ENCODE assay signal across 25 mouse cellular contexts in genomic region chr11:114691454-114692182, GRCm38 (mm10). TPM values are rescaled to one million over a fixed set of nuclear protein-coding genes. Genes with fewer than 3 reads are reported as not detected.
DNase-seq lines count a peak whose midpoint lies in the region; ATAC-seq and TF ChIP-seq lines count a peak whose summit lies in the region.
"Had no signal": no experiment of that assay in that cellular context is flagged by ENCODE, and none has a peak within 500 bp of the region (broad histone marks: within the 10 kb centered on the region; RNA-seq: fewer than 3 reads in every experiment).

No protein-coding gene starts in this region.

- TF ChIP-seq CTCF in midbrain, postnatal 0 days (IDR thresholded peaks at IDR 0.05): no peak
- no peak for TF ChIP-seq CTCF in MEL (IDR thresholded peaks at IDR 0.05 in 2 of 3, conservative IDR thresholded peaks at IDR 0.05 in 1 of 3; ENCODE audit: control insufficient read depth in 1 of 3, insufficient read depth in 1 of 3, low read depth in 2 of 3, low read length in 3 of 3, poor library complexity in 1 of 3, severe bottlenecking in 1 of 3)

- DNase-seq in adrenal gland, adult (ENCODE audit: inconsistent age in 2 of 2, low spot score in 1 of 2): peak; percentile 86 to 91
- DNase-seq in adrenal gland, adult 18-20 months (ENCODE audit: low spot score in 2 of 2): no peak
- DNase-seq in midbrain, embryonic 10.5 days (ENCODE audit: low spot score): no peak
- DNase-seq in midbrain, postnatal 0 days (ENCODE audit: low spot score): no peak
- no peak for DNase-seq in MEL (ENCODE audit: low read depth, low spot score)
- DNase-seq in adrenal gland, postnatal 36 days: peak; percentile 76 to 82
- DNase-seq in c-Kit-positive CD71-positive TER-119-positive erythroid progenitor cells, embryonic 14.5 days (ENCODE audit: low spot score): no peak
- DNase-seq: cerebellum, adult 11 months; cerebellum, postnatal 36 days; embryo, embryonic 11 days; gastrocnemius, postnatal 25 days; heart, adult 2 months; kidney, adult 2 months; lung, adult 18-20 months; lung, postnatal 10 days; thymus, postnatal 36 days had no signal

- no peaks in the 10 kb centered on the region for H3K79me2 ChIP-seq in MEL (ENCODE audit: control insufficient read depth, insufficient read depth, low read length, poor library complexity)

- H3K27me3 ChIP-seq in midbrain, embryonic 10.5 days (ENCODE audit: low read depth, poor library complexity, severe bottlenecking): no peaks in the 10 kb centered on the region
- no peaks in the 10 kb centered on the region for H3K27me3 ChIP-seq in midbrain, postnatal 0 days (ENCODE audit: insufficient read depth, low read length)
- H3K27me3 ChIP-seq in MEL (ENCODE audit: control insufficient read depth in 1 of 2, insufficient read depth in 2 of 2, low read length in 2 of 2): no peaks in the 10 kb centered on the region
- H3K27me3 ChIP-seq in heart, embryonic 12.5 days (replicated peaks): no peaks in the 10 kb centered on the region
- H3K27me3 ChIP-seq: forebrain, embryonic 15.5 days; hindbrain, embryonic 13.5 days; liver, embryonic 12.5 days; midbrain, embryonic 12.5 days had no signal

- H3K9me3 ChIP-seq in midbrain, embryonic 10.5 days (replicated peaks): no peaks in the 10 kb centered on the region
- no peaks in the 10 kb centered on the region for H3K9me3 ChIP-seq in midbrain, postnatal 0 days (ENCODE audit: low read length)
- H3K9me3 ChIP-seq in MEL (replicated peaks; ENCODE audit: insufficient read depth, low read length): no peaks in the 10 kb centered on the region
- no peaks in the 10 kb centered on the region for H3K9me3 ChIP-seq in heart, embryonic 12.5 days (replicated peaks)
- H3K9me3 ChIP-seq: forebrain, embryonic 15.5 days; hindbrain, embryonic 13.5 days; liver, embryonic 12.5 days; midbrain, embryonic 12.5 days had no signal

- 69% methylated on average over 6 of the region's 6 CpGs for WGBS in midbrain, embryonic 10.5 days
- WGBS in midbrain, postnatal 0 days: 61% methylated on average over 6 of the region's 6 CpGs
- 41% methylated on average over 6 of the region's 6 CpGs for WGBS in heart, embryonic 12.5 days

- TF ChIP-seq POLR2A in MEL (IDR thresholded peaks at IDR 0.05; ENCODE audit: control insufficient read depth in 1 of 2, insufficient read depth in 1 of 2, low read depth in 1 of 2, low read length in 2 of 2, poor library complexity in 1 of 2): no peak

- peaks cover 15% of the 10 kb centered on the region for H3K36me3 ChIP-seq in midbrain, embryonic 10.5 days
- H3K36me3 ChIP-seq in midbrain, postnatal 0 days (ENCODE audit: insufficient read depth, low read length): no peaks in the 10 kb centered on the region
- H3K36me3 ChIP-seq in MEL (ENCODE audit: control insufficient read depth in 1 of 2, insufficient read depth in 2 of 2, low read length in 2 of 2): no peaks in the 10 kb centered on the region
- H3K36me3 ChIP-seq in heart, embryonic 12.5 days: peaks cover 2% of the 10 kb centered on the region; the same call in 1 of the 2 replicates
- H3K36me3 ChIP-seq: forebrain, embryonic 15.5 days; G1E; midbrain, embryonic 12.5 days had no signal

- 0 out of 2 replicates have a peak overlapping the region, but pooled peaks have one; percentile 3 for H3K27ac ChIP-seq in midbrain, embryonic 10.5 days (replicated peaks)
- no peak overlapping the region for H3K27ac ChIP-seq in midbrain, postnatal 0 days (ENCODE audit: low read depth, low read length)
- H3K27ac ChIP-seq in MEL (ENCODE audit: control insufficient read depth, low read depth, low read length): no peak overlapping the region
- H3K27ac ChIP-seq in heart, embryonic 12.5 days (ENCODE audit: poor library complexity, severe bottlenecking): no peak overlapping the region
- H3K27ac ChIP-seq: forebrain, embryonic 15.5 days; heart, adult 2 months; hindbrain, embryonic 13.5 days; kidney, postnatal 0 days; liver, embryonic 12.5 days; midbrain, embryonic 12.5 days had no signal

- H3K4me3 ChIP-seq in midbrain, embryonic 10.5 days: no peak overlapping the region
- no peak overlapping the region for H3K4me3 ChIP-seq in midbrain, postnatal 0 days (ENCODE audit: low read depth, low read length)
- no peak overlapping the region for H3K4me3 ChIP-seq in MEL (ENCODE audit: control insufficient read depth in 1 of 2, insufficient read depth in 1 of 2, low read depth in 2 of 2, low read length in 2 of 2)
- no peak overlapping the region for H3K4me3 ChIP-seq in heart, embryonic 12.5 days
- H3K4me3 ChIP-seq: forebrain, embryonic 15.5 days; heart, adult 2 months; hindbrain, embryonic 13.5 days; liver, embryonic 12.5 days; midbrain, embryonic 12.5 days had no signal

- TF ChIP-seq EP300 in MEL (IDR thresholded peaks at IDR 0.05; ENCODE audit: low read depth in 1 of 2, low read length in 2 of 2): peak in 1 of 2 experiments; percentile 24; a peak in 1 of 4 replicates

- H3K9ac ChIP-seq in midbrain, postnatal 0 days (replicated peaks; ENCODE audit: low read length, poor library complexity, severe bottlenecking): no peak overlapping the region
- H3K9ac ChIP-seq in MEL (ENCODE audit: control insufficient read depth, low read depth, low read length, poor library complexity, severe bottlenecking): no peak overlapping the region
- H3K9ac ChIP-seq in heart, embryonic 12.5 days: no peak overlapping the region
- H3K9ac ChIP-seq: forebrain, embryonic 15.5 days; hindbrain, embryonic 13.5 days; liver, embryonic 12.5 days; midbrain, embryonic 12.5 days had no signal

- TF ChIP-seq RAD21 in MEL (IDR thresholded peaks at IDR 0.05; ENCODE audit: low read depth, low read length): no peak

- no peak for ATAC-seq in midbrain, postnatal 0 days (ENCODE audit: low FRiP score)
- ATAC-seq in heart, embryonic 12.5 days (ENCODE audit: insufficient number of reproducible peaks, low FRiP score): no peak
- ATAC-seq: forebrain, embryonic 15.5 days; liver, embryonic 12.5 days had no signal

- H3K4me1 ChIP-seq in midbrain, embryonic 10.5 days: peaks cover 15% of the 10 kb centered on the region
- H3K4me1 ChIP-seq in midbrain, postnatal 0 days (ENCODE audit: insufficient read depth, low read length): no peaks in the 10 kb centered on the region
- no peaks in the 10 kb centered on the region for H3K4me1 ChIP-seq in MEL (ENCODE audit: control insufficient read depth in 1 of 2, insufficient read depth in 2 of 2, low read length in 2 of 2)
- H3K4me1 ChIP-seq in heart, embryonic 12.5 days (replicated peaks): no peaks in the 10 kb centered on the region
- H3K4me1 ChIP-seq: forebrain, embryonic 15.5 days had no signal

- no peak overlapping the region for H3K4me2 ChIP-seq in midbrain, postnatal 0 days (ENCODE audit: low read depth, low read length, poor library complexity, severe bottlenecking)
- H3K4me2 ChIP-seq in heart, embryonic 12.5 days: no peak overlapping the region
- H3K4me2 ChIP-seq: forebrain, embryonic 15.5 days; hindbrain, embryonic 13.5 days; liver, embryonic 12.5 days; midbrain, embryonic 12.5 days had no signal

TF ChIP-seq in MEL, 35 proteins besides CTCF, POLR2A, EP300 and RAD21:
- TF ChIP-seq ZNF384 (IDR thresholded peaks at IDR 0.05; ENCODE audit: low read depth, low read length) (peak; percentile 75), USF2 (IDR thresholded peaks at IDR 0.05; ENCODE audit: borderline replicate concordance in 1 of 2, insufficient read depth in 1 of 2, low read depth in 1 of 2, low read length in 2 of 2) (no peak)
TF ChIP-seq in MEL: peak in this region for 1.

RNA-seq across cellular contexts. Expression of gene Ttyh2, which starts 16.4 kb away (rescaled TPM):
- 10 to 100 TPM; 46.0 to 94.2 TPM for total RNA-seq in adrenal gland, adult 18-20 months (2021)
- 9.6 and 12.6 TPM in 2 replicates for polyA plus RNA-seq in midbrain, embryonic 10.5 days (2016; fragmentation: Nextera tagmentation; extraction: Ambion mirVana)
- total RNA-seq in midbrain, postnatal 0 days (2014; rRNA removed): 42.8 and 58.2 TPM in 2 replicates
- polyA plus RNA-seq in midbrain, postnatal 0 days (2015; fragmentation: Nextera tagmentation; extraction: Ambion mirVana): 27.1 and 29.4 TPM in 2 replicates
- total RNA-seq in MEL (2012; rRNA removed): 9.7 and 10.4 TPM in 2 replicates
- 1 to 10 TPM in 1 of 2 experiments, not detected in 1; 7.2 TPM for polyA plus RNA-seq in MEL (2012; ENCODE audit: insufficient read depth in 1 of 2, insufficient read length in 2 of 2, low read depth in 1 of 2, low replicate concordance in 2 of 2, missing spikeins in 1 of 2)
- total RNA-seq in adrenal gland, postnatal 36 days (2021): 100 to 1,000 TPM in 1 of 2 experiments, 10 to 100 TPM in 1; 64.3 to 124 TPM
- polyA plus RNA-seq in heart, embryonic 12.5 days (2016; fragmentation: Nextera tagmentation; extraction: Ambion mirVana): 5.5 and 5.9 TPM in 2 replicates

RNA-seq across cellular contexts. Expression of gene Rpl38, which starts 23.3 kb away (rescaled TPM):
- 1,000 to 10,000 TPM; 1,092 to 1,268 TPM for total RNA-seq in adrenal gland, adult 18-20 months (2021)
- polyA plus RNA-seq in midbrain, embryonic 10.5 days (2016; fragmentation: Nextera tagmentation; extraction: Ambion mirVana): 851 and 1,060 TPM in 2 replicates
- 903 and 1,541 TPM in 2 replicates for total RNA-seq in midbrain, postnatal 0 days (2014; rRNA removed)
- polyA plus RNA-seq in midbrain, postnatal 0 days (2015; fragmentation: Nextera tagmentation; extraction: Ambion mirVana): 889 and 977 TPM in 2 replicates
- 4,892 and 5,142 TPM in 2 replicates for total RNA-seq in MEL (2012; rRNA removed)
- polyA plus RNA-seq in MEL (2012; ENCODE audit: insufficient read depth in 1 of 2, insufficient read length in 2 of 2, low read depth in 1 of 2, low replicate concordance in 2 of 2, missing spikeins in 1 of 2): 1,000 to 10,000 TPM in 1 of 2 experiments, 100 to 1,000 TPM in 1; 851 to 1,236 TPM
- total RNA-seq in adrenal gland, postnatal 36 days (2021): 1,000 to 10,000 TPM; 1,120 to 1,187 TPM
- polyA plus RNA-seq in heart, embryonic 12.5 days (2016; fragmentation: Nextera tagmentation; extraction: Ambion mirVana): 785 and 816 TPM in 2 replicates

RNA-seq across cellular contexts. Expression of gene Dnaic2, which starts 35.6 kb away (rescaled TPM):
- total RNA-seq in adrenal gland, adult 18-20 months (2021): under 1 TPM; 0.19 to 0.50 TPM
- 2.1 and 2.2 TPM in 2 replicates for polyA plus RNA-seq in midbrain, embryonic 10.5 days (2016; fragmentation: Nextera tagmentation; extraction: Ambion mirVana)
- total RNA-seq in midbrain, postnatal 0 days (2014; rRNA removed): 3.8 and 4.4 TPM in 2 replicates
- polyA plus RNA-seq in midbrain, postnatal 0 days (2015; fragmentation: Nextera tagmentation; extraction: Ambion mirVana): 2.0 and 3.2 TPM in 2 replicates
- total RNA-seq in MEL (2012; rRNA removed): not detected in 2 replicates
- polyA plus RNA-seq in MEL (2012; ENCODE audit: insufficient read depth in 1 of 2, insufficient read length in 2 of 2, low read depth in 1 of 2, low replicate concordance in 2 of 2, missing spikeins in 1 of 2): not detected
- under 1 TPM; 0.23 to 0.36 TPM for total RNA-seq in adrenal gland, postnatal 36 days (2021)
- 0.27 and 0.32 TPM in 2 replicates for polyA plus RNA-seq in heart, embryonic 12.5 days (2016; fragmentation: Nextera tagmentation; extraction: Ambion mirVana)
- total RNA-seq: G1E; megakaryocyte progenitor cell, adult 5-6 weeks; monocyte, adult 5-6 weeks had no signal
- polyA plus RNA-seq: G1E had no signal

Comparison
In these comparisons a context has a peak if more than half of its experiments do, and no peak if none do; other contexts are left out.
1. DNase-seq: peak in adrenal gland, adult (2 of 2) and adrenal gland, postnatal 36 days (2 of 2); none in adrenal gland, adult 18-20 months (0 of 2), midbrain, embryonic 10.5 days (single experiment), midbrain, postnatal 0 days (single experiment), MEL (single experiment) and c-Kit-positive CD71-positive TER-119-positive erythroid progenitor cells, embryonic 14.5 days (single experiment).